Mouse (Mus musculus) macrophage (primary cell): ENCODE data around the gene Slc39a11. TPM values are rescaled to one million over a fixed set of nuclear protein-coding genes. Genes with fewer than 3 reads are reported as not detected.

Experiments
- H3K27ac ChIP-seq: fragments of 350-480 bp; formaldehyde crosslinking; 2 replicates; pipeline ENCODE4 v1.9.0; 2021
- H3K36me3 ChIP-seq: fragments of 350-480 bp; formaldehyde crosslinking; 2 replicates; pipeline ENCODE4 v1.9.0; 2021; ENCODE audit errors: inconsistent target
- H3K4me3 ChIP-seq: fragments of 350-480 bp; formaldehyde crosslinking; 2 replicates; pipeline ENCODE4 v1.9.0; 2021; ENCODE audit errors: inconsistent target
- H3K79me2 ChIP-seq: fragments of 350-480 bp; formaldehyde crosslinking; 2 replicates; pipeline ENCODE4 v1.9.0; 2021; ENCODE audit errors: inconsistent target
- WGBS: methylation state at CpG from one replicate; pipeline ENCODE4 v1.1.7; 2026; ENCODE audit warnings: inconsistent platforms; ENCODE audit not compliant: missing documents; 5-methylcytosine and 5-hydroxymethylcytosine counted together
- polyA plus RNA-seq: library from polyadenylated mRNA; stranded (reverse); fragments of 250-400 nt; gene quantifications from 3 replicates; pipeline ENCODE4 v1.2.4, GENCODE M21; 2018; ENCODE audit warnings: inconsistent platforms

Slc39a11 gene
- polyA plus RNA-seq, 1 experiment from 2014 or later: 21.0 TPM

- H3K27ac ChIP-seq: no peak overlapping the region
- 42% methylated on average over 8 of the region's 8 CpGs for WGBS
- no peak overlapping the region for H3K4me3 ChIP-seq
- no peaks in the 10 kb centered on the region for H3K36me3 ChIP-seq
- no peaks in the 10 kb centered on the region for H3K79me2 ChIP-seq
Observed at GRCm38 (mm10) chr11:113520373-113520772, 129.5 kb downstream of the Slc39a11 start.

- no peaks in the 10 kb centered on the region for H3K79me2 ChIP-seq
- no peaks in the 10 kb centered on the region for H3K36me3 ChIP-seq
- H3K27ac ChIP-seq: no peak overlapping the region
- WGBS: 59% methylated on average over 7 of the region's 7 CpGs
- H3K4me3 ChIP-seq: no peak overlapping the region
Observed at GRCm38 (mm10) chr11:113519973-113520372, 129.9 kb downstream of the Slc39a11 start.

- no peak overlapping the region for H3K4me3 ChIP-seq
- no peaks in the 10 kb centered on the region for H3K36me3 ChIP-seq
- H3K79me2 ChIP-seq: no peaks in the 10 kb centered on the region
- no peak overlapping the region for H3K27ac ChIP-seq
- 95% methylated on average over 6 of the region's 7 CpGs for WGBS
Observed at GRCm38 (mm10) chr11:113518176-113518575, 131.7 kb downstream of the Slc39a11 start.

- Histone ChIP-seq H3K27ac (no peak overlapping the region), H3K36me3 (no peaks in the 10 kb centered on the region), H3K4me3 (no peak overlapping the region), H3K79me2 (no peaks in the 10 kb centered on the region)
- WGBS: 86% methylated on average over 10 of the region's 10 CpGs
Observed at GRCm38 (mm10) chr11:113516156-113516555, 133.7 kb downstream of the Slc39a11 start.

- Histone ChIP-seq H3K36me3 (no peaks in the 10 kb centered on the region), H3K4me3 (no peak overlapping the region), H3K27ac (no peak overlapping the region), H3K79me2 (no peaks in the 10 kb centered on the region)
- 99% methylated on average over 10 of the region's 10 CpGs for WGBS
Observed at GRCm38 (mm10) chr11:113512976-113513375, 136.9 kb downstream of the Slc39a11 start.

GRCm38 (mm10) chr11:113512150-113512549 is 137.7 kb downstream of the Slc39a11 start:
- H3K4me3 ChIP-seq: no peak overlapping the region
- H3K27ac ChIP-seq: no peak overlapping the region
- WGBS: 97% methylated on average over 5 of the region's 7 CpGs
- no peaks in the 10 kb centered on the region for H3K36me3 ChIP-seq
- H3K79me2 ChIP-seq: no peaks in the 10 kb centered on the region

- no peaks in the 10 kb centered on the region for H3K36me3 ChIP-seq
- no peak overlapping the region for H3K27ac ChIP-seq
- H3K4me3 ChIP-seq: no peak overlapping the region
- WGBS: 96% methylated on average over 11 of the region's 11 CpGs
- H3K79me2 ChIP-seq: no peaks in the 10 kb centered on the region
Observed at GRCm38 (mm10) chr11:113510969-113511625, 138.8 kb downstream of the Slc39a11 start.

- 68% methylated on average over 7 of the region's 7 CpGs for WGBS
- H3K79me2 ChIP-seq: no peaks in the 10 kb centered on the region
- no peaks in the 10 kb centered on the region for H3K36me3 ChIP-seq
- H3K27ac ChIP-seq: no peak overlapping the region
- H3K4me3 ChIP-seq: no peak overlapping the region
Observed at GRCm38 (mm10) chr11:113510249-113510648, 139.6 kb downstream of the Slc39a11 start.

- Histone ChIP-seq H3K79me2 (no peaks in the 10 kb centered on the region), H3K27ac (no peak overlapping the region), H3K4me3 (no peak overlapping the region), H3K36me3 (no peaks in the 10 kb centered on the region)
- 66% methylated on average over 11 of the region's 11 CpGs for WGBS
Observed at GRCm38 (mm10) chr11:113507716-113508480, 142.0 kb downstream of the Slc39a11 start.

- Histone ChIP-seq H3K79me2 (no peaks in the 10 kb centered on the region), H3K4me3 (no peak overlapping the region), H3K36me3 (no peaks in the 10 kb centered on the region), H3K27ac (no peak overlapping the region)
- WGBS: 83% methylated on average over 12 of the region's 12 CpGs
Observed at GRCm38 (mm10) chr11:113505551-113506160, 144.2 kb downstream of the Slc39a11 start.

- H3K4me3 ChIP-seq: no peak overlapping the region
- no peak overlapping the region for H3K27ac ChIP-seq
- H3K79me2 ChIP-seq: no peaks in the 10 kb centered on the region
- H3K36me3 ChIP-seq: no peaks in the 10 kb centered on the region
- WGBS: 78% methylated on average over 11 of the region's 11 CpGs
Observed at GRCm38 (mm10) chr11:113504459-113505062, 145.3 kb downstream of the Slc39a11 start.

GRCm38 (mm10) chr11:113502968-113503367 is 146.9 kb downstream of the Slc39a11 start:
- H3K36me3 ChIP-seq: no peaks in the 10 kb centered on the region
- no peak overlapping the region for H3K27ac ChIP-seq
- WGBS: 94% methylated on average over 6 of the region's 6 CpGs
- no peaks in the 10 kb centered on the region for H3K79me2 ChIP-seq
- H3K4me3 ChIP-seq: no peak overlapping the region

GRCm38 (mm10) chr11:113500631-113501305 is 149.1 kb downstream of the Slc39a11 start:
- WGBS: 92% methylated on average over 20 of the region's 20 CpGs
- Histone ChIP-seq H3K79me2 (no peaks in the 10 kb centered on the region), H3K27ac (no peak overlapping the region), H3K4me3 (no peak overlapping the region), H3K36me3 (no peaks in the 10 kb centered on the region)

- 51% methylated on average over 9 of the region's 9 CpGs for WGBS
- no peak overlapping the region for H3K4me3 ChIP-seq
- H3K36me3 ChIP-seq: no peaks in the 10 kb centered on the region
- H3K79me2 ChIP-seq: no peaks in the 10 kb centered on the region
- no peak overlapping the region for H3K27ac ChIP-seq
Observed at GRCm38 (mm10) chr11:113498889-113499288, 151.0 kb downstream of the Slc39a11 start.
